Mouse (Mus musculus): ENCODE measurements around the gene Spata20.

Gene Spata20

GRCm38 (mm10) chr11:94486001-94486400, at the start of gene Spata20:
Gene Spata20 (minus strand): TSS chr11:94486179.
- peak; percentile 33; the same call in 1 of the 2 replicates for ATAC-seq (ENCODE audit: insufficient number of reproducible peaks, low FRiP score, low TSS enrichment)

- no peak for ATAC-seq (ENCODE audit: insufficient number of reproducible peaks, low FRiP score, low TSS enrichment)
These were observed 47.2 kb upstream of the Spata20 start for GRCm38 (mm10) chr11:94533171-94533570.

GRCm38 (mm10) chr11:94528879-94529278, 42.9 kb upstream of the Spata20 start:
- no peak for ATAC-seq (ENCODE audit: insufficient number of reproducible peaks, low FRiP score, low TSS enrichment)

DNA sequence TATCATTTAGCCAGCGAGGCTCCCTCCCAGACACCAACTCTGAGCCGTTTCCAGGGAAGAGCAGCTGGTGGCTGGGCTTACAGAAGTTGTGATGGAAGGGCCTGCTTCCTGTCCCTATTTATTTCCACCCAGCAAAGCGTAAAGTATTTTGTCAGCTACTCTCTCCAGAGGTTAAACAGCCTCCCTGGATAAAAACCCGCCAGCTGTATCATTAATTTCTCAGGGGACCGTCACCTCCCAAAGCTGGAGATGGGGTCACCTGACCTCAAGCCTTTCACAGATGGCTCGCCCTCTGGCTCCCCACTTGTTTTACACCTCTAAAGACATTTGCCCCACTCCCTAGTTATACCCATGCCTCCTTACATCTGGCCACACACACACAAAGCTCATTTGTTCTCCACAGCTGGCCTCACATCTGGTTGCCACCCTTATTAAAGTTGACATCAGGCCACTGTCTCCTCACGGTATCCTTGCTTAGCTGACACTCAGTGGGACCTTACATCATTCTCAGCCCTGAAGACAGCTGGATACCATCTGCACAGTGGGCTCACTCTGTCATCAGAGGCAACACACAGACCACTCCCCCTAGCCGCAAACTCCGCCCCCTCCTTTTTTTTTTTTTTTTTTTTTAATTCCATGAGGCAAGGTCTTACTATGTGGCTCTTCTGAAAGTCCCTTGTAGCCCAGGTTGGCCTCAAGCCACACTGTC, 40.3 kb upstream of the Spata20 start:
- no peak for ATAC-seq (ENCODE audit: insufficient number of reproducible peaks, low FRiP score, low TSS enrichment)

- peak; percentile 74 for ATAC-seq (ENCODE audit: insufficient number of reproducible peaks, low FRiP score, low TSS enrichment)
These were observed 35.4 kb upstream of the Spata20 start, which contains the start of gene Mycbpap for GRCm38 (mm10) chr11:94521219-94521843. Gene Mycbpap (minus strand): TSS chr11:94521742.

DNA sequence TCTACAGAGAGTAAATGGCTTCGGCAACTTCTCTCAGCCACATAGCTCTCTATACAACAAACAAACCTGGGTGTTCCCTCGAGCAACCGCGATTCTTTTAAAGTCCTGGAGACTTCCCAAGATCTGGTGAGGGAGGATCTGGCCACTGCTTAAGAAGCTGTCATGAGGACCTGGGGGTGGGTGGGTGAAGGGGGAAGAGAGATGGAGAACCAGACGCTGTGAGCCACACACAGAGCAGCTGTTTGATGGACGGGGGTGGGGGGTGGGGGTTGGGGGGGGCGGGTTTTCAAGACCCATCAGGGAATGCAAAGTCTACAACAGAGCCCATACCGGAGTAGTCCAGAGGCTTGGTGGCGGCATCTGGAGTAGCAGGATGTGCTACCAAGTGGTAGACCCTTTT, 27.5 kb upstream of the Spata20 start:
- ATAC-seq (ENCODE audit: insufficient number of reproducible peaks, low FRiP score, low TSS enrichment), result no peak

GRCm38 (mm10) chr11:94508976-94509375, 23.0 kb upstream of the Spata20 start:
- no peak for ATAC-seq (ENCODE audit: insufficient number of reproducible peaks, low FRiP score, low TSS enrichment)

GRCm38 (mm10) chr11:94501482-94501881, 15.5 kb upstream of the Spata20 start:
- ATAC-seq (ENCODE audit: insufficient number of reproducible peaks, low FRiP score, low TSS enrichment), result no peak

- no peak for ATAC-seq (ENCODE audit: insufficient number of reproducible peaks, low FRiP score, low TSS enrichment)
These were observed 14.4 kb upstream of the Spata20 start for GRCm38 (mm10) chr11:94500362-94500761.

- ATAC-seq (ENCODE audit: insufficient number of reproducible peaks, low FRiP score, low TSS enrichment), result 0 out of 2 replicates have a peak, but pooled peaks have one; percentile 29
These were observed 13.7 kb upstream of the Spata20 start, which contains the start of gene Epn3 for GRCm38 (mm10) chr11:94499661-94500152. Gene Epn3 (minus strand): TSS chr11:94499974.

DNA sequence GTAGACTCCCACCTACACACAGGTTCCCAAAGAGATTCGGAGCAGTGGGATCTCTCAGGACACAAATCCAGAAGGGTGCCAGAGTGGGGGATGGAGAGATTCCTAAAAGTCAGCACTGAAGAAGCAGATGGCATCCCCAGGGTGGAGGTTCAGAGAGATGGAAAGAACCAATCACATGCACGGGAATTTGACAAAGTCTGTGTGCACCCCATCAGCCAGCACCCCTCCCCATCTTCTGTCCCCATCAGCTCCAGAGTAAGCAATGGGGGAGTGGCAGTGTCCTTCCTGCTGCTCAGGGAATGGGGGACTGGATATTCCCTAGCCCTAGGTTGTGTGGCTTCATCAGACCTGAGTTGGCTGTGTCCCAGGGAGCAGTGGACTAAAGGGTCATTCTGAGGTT, 13.1 kb upstream of the Spata20 start:
- ATAC-seq (ENCODE audit: insufficient number of reproducible peaks, low FRiP score, low TSS enrichment), result peak; percentile 85

DNA sequence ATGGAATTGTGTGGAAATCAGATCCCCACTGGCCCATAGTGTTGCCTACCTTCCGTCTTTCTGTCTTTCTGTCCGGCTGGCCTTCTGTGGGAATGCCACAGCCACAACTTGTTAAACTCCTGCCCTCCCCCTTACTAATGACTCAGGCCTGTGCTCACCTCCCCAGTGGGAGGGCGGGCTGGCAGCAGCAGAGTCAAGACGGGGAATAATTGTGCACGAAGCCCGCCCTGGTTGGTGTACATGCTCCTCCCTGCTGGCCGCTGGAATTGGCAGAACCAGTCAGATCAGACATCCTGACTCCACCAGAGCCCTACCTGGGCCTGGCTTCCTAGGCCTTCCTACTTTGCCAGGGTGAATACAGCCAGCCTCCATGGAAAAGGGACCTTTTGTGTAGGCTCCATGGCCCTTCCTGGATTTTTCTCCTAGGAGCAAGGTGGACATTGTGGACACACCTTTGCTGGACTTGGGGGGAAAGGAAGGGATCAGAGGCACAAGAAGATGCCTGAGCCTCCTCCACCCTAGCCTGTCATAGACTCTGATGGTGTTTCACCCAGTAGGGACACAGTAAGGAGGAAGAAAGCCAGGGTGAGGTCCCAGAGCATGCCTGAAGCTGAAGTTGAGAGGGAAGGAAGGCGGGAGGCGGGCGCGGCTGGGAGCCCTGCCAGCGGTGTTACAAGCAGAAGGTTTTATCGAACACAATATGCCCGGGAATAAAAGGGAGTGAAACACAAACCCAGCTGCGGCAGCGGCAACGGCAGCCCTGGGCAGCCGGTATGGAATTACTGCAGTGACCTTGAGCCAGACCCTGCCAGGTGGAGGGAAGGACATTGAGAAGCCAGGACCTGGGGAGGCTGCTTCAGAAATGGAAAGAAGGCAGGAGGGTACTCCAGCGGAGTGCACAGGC, 12.4 kb upstream of the Spata20 start:
- peak; percentile 32 for ATAC-seq (ENCODE audit: insufficient number of reproducible peaks, low FRiP score, low TSS enrichment)

DNA sequence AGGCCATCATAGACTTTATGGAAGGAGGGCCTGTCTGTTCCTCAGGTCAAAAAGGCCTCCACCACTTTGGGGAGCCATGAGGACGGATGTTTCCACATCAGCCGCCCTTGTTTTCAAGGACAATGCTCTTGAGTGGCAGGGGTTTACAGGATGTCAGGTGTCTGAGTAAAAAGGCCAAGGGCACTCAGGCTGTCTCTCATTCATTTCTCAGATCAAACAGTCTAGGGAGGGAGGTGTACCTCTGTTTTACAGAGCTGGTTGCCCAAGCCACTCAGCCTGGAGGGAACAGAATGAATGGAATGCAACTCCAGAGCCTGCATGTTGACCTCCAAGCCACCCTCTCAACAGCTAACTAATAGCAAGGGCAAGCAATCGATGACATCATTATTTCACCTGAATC, 9.4 kb upstream of the Spata20 start:
- no peak for ATAC-seq (ENCODE audit: insufficient number of reproducible peaks, low FRiP score, low TSS enrichment)

DNA sequence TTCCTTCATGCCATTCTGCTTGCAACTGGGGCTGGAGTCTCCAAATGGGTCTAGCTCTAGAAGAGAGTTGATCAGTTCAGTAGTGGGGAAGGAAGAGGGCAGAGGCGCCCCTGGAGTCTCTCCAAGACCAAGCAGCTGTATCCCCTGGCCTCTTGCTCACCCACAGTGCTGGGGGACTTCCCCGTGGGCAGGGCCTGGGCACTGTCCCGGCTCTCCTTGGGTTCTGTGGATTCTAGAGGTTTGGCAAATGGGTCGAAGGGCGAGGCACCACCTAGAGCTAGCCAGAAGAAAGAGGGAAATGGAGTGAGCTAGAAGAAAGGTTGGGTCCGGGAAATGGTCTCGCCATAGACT, 5.7 kb upstream of the Spata20 start:
- no peak for ATAC-seq (ENCODE audit: insufficient number of reproducible peaks, low FRiP score, low TSS enrichment)

DNA sequence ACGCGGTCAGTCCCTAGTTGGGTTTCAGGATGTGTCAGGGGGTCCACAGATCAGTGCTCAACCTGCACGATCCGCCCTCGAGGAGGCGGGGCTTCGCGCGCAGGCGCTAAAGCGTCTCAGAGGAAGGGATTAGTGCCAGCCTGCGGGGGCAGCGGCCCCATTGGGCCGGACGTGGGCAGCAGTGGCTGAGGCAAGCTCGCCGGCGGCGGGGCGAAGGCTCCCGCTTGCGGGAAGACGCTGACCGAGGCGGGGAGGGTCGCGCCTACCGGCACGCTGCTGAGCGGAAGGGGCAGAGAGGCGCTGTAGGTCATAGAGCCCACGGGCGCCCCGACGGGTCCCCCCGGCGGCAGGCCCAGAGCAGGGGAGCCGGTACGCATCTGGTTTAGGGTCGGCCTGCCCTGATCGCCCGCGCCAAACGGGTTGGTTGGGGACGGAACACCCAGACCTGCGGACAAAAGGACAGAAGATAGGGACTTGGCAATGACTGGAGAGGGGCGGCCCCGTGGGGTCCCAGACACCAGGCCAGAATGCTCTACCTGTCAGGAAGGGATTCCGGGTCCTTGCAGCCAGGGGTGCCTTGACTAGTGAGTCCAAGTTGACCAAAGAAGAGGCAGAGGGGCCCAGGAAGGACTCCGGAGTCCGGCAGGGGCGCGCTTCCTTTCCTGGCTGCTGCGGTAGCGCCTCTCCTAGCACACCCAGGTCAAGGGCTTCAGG, 5.2 kb upstream of the Spata20 start:
- no peak for ATAC-seq (ENCODE audit: insufficient number of reproducible peaks, low FRiP score, low TSS enrichment)

DNA sequence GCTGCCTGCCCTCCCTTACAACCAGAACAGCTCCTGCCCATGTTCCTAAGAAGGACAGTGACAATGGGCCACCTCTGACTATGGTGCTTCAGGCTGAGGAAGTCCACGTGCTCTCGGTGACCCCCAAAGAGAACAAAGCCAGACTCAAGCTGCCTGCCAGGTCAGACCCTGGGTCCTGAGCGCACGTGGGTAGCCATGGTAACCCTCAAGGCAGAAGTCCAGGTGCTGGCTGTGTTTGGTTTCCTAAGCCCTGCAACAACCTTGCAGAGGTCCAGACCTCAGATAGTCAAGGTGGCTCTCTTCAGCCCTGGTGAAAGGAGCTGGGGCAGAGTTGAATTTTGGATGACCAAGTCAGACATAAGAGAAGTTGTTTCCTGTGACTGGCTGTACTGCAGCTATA, 3.8 kb upstream of the Spata20 start:
- ATAC-seq (ENCODE audit: insufficient number of reproducible peaks, low FRiP score, low TSS enrichment), result no peak

DNA sequence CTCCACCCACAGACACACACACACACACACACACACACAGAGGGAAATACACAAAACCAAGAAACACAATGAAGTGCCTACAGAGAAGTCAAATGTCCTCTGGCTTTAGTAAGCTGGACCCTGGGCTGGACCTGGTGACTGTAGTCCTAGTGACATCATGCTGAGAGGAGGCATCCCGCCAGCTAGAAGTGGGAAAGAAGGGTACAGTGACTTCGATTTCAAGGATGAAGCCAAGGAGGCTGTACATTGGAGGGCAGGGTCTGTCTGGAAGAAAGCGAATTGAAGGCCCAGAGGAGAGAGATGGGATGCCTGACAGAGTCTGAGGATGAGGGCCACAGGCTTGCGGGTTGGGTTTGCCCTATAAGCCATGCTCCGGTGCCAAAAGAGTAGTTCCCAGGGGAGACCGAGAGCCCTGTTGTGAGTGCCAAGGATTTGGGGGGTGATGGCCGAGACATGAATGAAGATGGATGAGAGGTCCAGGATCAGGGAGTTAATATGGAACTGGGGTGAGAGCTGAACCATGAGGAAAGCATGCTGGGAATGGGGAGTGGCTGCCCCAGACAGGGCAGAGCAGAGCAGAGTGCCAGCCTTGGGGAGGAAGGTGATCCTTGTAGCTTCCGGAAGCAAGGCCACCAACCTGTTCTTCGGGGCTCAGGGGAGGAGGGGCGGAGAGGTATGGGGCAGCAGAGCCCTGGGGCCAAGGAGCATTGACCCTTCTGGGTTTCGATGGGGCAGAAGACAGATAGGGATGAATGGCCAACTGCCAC, 3.0 kb upstream of the Spata20 start:
- ATAC-seq (ENCODE audit: insufficient number of reproducible peaks, low FRiP score, low TSS enrichment), result no peak

DNA sequence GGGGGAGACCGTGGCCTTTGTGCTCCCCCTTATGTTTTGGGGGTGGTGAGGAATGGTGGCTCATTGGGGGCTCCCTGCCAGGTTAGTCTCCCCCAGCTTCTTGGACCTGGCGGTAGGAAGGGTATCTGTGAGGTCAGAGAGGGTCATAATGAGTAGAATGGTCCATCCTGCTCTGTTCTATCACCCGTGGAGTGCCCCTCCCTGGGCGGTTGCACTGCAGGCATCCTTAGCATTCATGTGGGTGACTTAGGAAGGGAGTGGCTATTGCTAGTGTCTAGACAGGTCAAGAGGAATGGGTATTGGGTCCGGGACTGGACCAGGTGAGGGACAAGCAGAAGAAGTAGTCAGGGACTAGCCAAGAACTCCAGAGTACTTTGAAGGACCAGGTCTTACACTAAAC, 756 bp downstream of the Spata20 start:
- ATAC-seq (ENCODE audit: insufficient number of reproducible peaks, low FRiP score, low TSS enrichment), result no peak

- ATAC-seq (ENCODE audit: insufficient number of reproducible peaks, low FRiP score, low TSS enrichment), result no peak
These were observed 1.3 kb downstream of the Spata20 start for GRCm38 (mm10) chr11:94484636-94485035.

Measured in cerebellum, adult (tissue).